Mouse (Mus musculus) heart, adult 2 months (tissue): ENCODE results near the gene Gm10643.

Experiments used
- CTCF ChIP-seq: fragments of 200-600 bp; IDR thresholded peaks from 2 replicates; pipeline ENCODE4 v1.8.1; 2022; ENCODE audit warnings: antibody characterized with exemption, mild to moderate bottlenecking, moderate library complexity
- POLR2A ChIP-seq: fragments of 200-500 bp; IDR thresholded peaks from 2 replicates; pipeline ENCODE4 v1.6.1; 2011; ENCODE audit warnings: mild to moderate bottlenecking, low read depth, low read length, control low read depth; ENCODE audit not compliant: insufficient read depth

DNA sequence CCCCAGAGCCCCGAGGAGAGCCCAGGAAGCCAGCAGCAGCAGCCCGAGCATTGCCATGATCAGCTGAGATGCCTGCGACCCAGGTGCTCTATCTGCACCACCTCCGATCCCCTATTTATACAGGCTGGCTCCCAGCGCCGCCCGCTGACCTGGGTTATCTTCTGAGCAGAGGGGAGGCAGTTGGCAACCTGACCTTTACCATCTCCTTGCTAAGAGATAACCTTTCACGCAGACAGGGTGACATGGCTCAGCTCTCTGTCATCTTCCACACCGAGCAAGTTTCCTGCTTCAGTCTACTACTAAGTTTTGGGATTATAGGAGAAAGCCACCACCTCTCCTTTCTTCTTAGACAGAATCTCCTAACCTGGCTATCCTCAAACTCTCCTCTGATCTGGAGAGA is 20.0 kb downstream of the Gm10643 start, which contains the start of gene Rln3:
- TF ChIP-seq POLR2A (no peak), CTCF (no peak)
